Mouse (Mus musculus) MEL (cell line): ENCODE results near the gene Gdf7.

Source experiments
- BHLHE40 ChIP-seq: IDR thresholded peaks from 2 replicates; pipeline ENCODE4 v1.6.1; 2012; ENCODE audit warnings: low read depth, mild to moderate bottlenecking, inconsistent platforms, low read length, improper control_type of control experiment, borderline replicate concordance
- CTCF ChIP-seq, 3 experiments: IDR thresholded peaks in 2 of 3; conservative IDR thresholded peaks in 1 of 3; 2 replicates each; pipeline ENCODE4 v1.5.1; 2011 to 2012; ENCODE audit warnings: low read length in 3 of 3, low read depth in 2 of 3, mild to moderate bottlenecking in 2 of 3, improper control_type of control experiment in 1 of 3, inconsistent platforms in 1 of 3, mixed read lengths in 1 of 3, moderate library complexity in 1 of 3; ENCODE audit not compliant: control insufficient read depth in 1 of 3, insufficient read depth in 1 of 3, poor library complexity in 1 of 3, severe bottlenecking in 1 of 3
- GATA1 ChIP-seq: IDR thresholded peaks from 2 replicates; pipeline ENCODE4 v1.6.1; 2011; ENCODE audit warnings: low read depth, low read length, improper control_type of control experiment
- KAT2A ChIP-seq: conservative IDR thresholded peaks from 2 replicates; pipeline ENCODE4 v1.6.1; 2012; ENCODE audit warnings: low read depth, low read length, improper control_type of control experiment, inconsistent platforms
- MAFK ChIP-seq: IDR thresholded peaks from 2 replicates; pipeline ENCODE4 v1.6.1; 2011; ENCODE audit warnings: low read depth, mild to moderate bottlenecking, low read length, improper control_type of control experiment, borderline replicate concordance
- MEF2A ChIP-seq: IDR thresholded peaks from 2 replicates; pipeline ENCODE4 v1.6.1; 2014; ENCODE audit warnings: low read depth, mild to moderate bottlenecking, inconsistent platforms, low read length, improper control_type of control experiment; ENCODE audit not compliant: poor library complexity, insufficient replicate concordance, severe bottlenecking; ENCODE audit errors: extremely low read depth
- POLR2A ChIP-seq, 2 experiments: IDR thresholded peaks; 2 replicates each; pipeline ENCODE4 v1.6.1; 2011 to 2012; ENCODE audit warnings: low read length in 2 of 2, mild to moderate bottlenecking in 2 of 2, control low read depth in 1 of 2, improper control_type of control experiment in 1 of 2, low read depth in 1 of 2, moderate library complexity in 1 of 2; ENCODE audit not compliant: control insufficient read depth in 1 of 2, insufficient read depth in 1 of 2, poor library complexity in 1 of 2
- POLR2AphosphoS2 ChIP-seq: IDR thresholded peaks from 2 replicates; pipeline ENCODE4 v1.6.1; 2011; ENCODE audit warnings: low read length, improper control_type of control experiment
- ZMIZ1 ChIP-seq: IDR thresholded peaks from 2 replicates; pipeline ENCODE4 v1.6.1; 2012; ENCODE audit warnings: low read depth, mild to moderate bottlenecking, inconsistent platforms, low read length, improper control_type of control experiment, moderate library complexity

GRCm38 (mm10) chr12:8312266-8312665 lies 10.5 kb upstream of the Gdf7 start:
- TF ChIP-seq KAT2A (no peak), MAFK (no peak), POLR2A (IDR thresholded peaks at IDR 0.05; ENCODE audit: control insufficient read depth in 1 of 2, insufficient read depth in 1 of 2, low read depth in 1 of 2, low read length in 2 of 2, poor library complexity in 1 of 2) (no peak), BHLHE40 (no peak), CTCF (IDR thresholded peaks at IDR 0.05 in 2 of 3, conservative IDR thresholded peaks at IDR 0.05 in 1 of 3; ENCODE audit: control insufficient read depth in 1 of 3, insufficient read depth in 1 of 3, low read depth in 2 of 3, low read length in 3 of 3, poor library complexity in 1 of 3, severe bottlenecking in 1 of 3) (no peak), GATA1 (no peak), ZMIZ1 (no peak), POLR2AphosphoS2 (no peak), MEF2A (no peak)
